Mouse (Mus musculus) layer of hippocampus, adult 8-10 months (tissue): ENCODE measurements at regions not wholly inside any gene's neighbourhood (a gene's known extent, or its start where the extent isn't known, plus 50 kb on each side); places are given as distances from the start of the nearest gene placed in this dataset.

Experiments used
- DNase-seq, 2 experiments: peaks; one replicate each; pipeline ENCODE4 v3.0.0; 2022; ENCODE audit warnings: low spot score in 2 of 2

GRCm38 (mm10) chr12:7192591-7192990, 784.9 kb upstream of the Apob start:
- DNase-seq = no peak

- DNase-seq = no peak
These were observed 779.4 kb upstream of the Apob start for GRCm38 (mm10) chr12:7198098-7198497.

- DNase-seq = no peak
These were observed 776.6 kb upstream of the Apob start for GRCm38 (mm10) chr12:7200879-7201278.

GRCm38 (mm10) chr12:7215686-7216085, 761.8 kb upstream of the Apob start:
- DNase-seq = peak; percentile 18 to 21

- no peak for DNase-seq
These were observed 759.9 kb upstream of the Apob start for GRCm38 (mm10) chr12:7217499-7217898.

GRCm38 (mm10) chr12:7228124-7228523, 749.3 kb upstream of the Apob start:
- peak in 1 of 2 experiments; percentile 13 for DNase-seq

GRCm38 (mm10) chr12:7228541-7229225, 748.8 kb upstream of the Apob start:
- DNase-seq = peak in 1 of 2 experiments; percentile 3

- DNase-seq = no peak
These were observed 727.1 kb upstream of the Apob start for GRCm38 (mm10) chr12:7250324-7250723.

GRCm38 (mm10) chr12:7270587-7270986, 706.9 kb upstream of the Apob start:
- no peak for DNase-seq

GRCm38 (mm10) chr12:7284354-7285036, 693.0 kb upstream of the Apob start:
- DNase-seq = no peak

GRCm38 (mm10) chr12:7291557-7291956, 685.9 kb upstream of the Apob start:
- DNase-seq = no peak

GRCm38 (mm10) chr12:7297026-7297425, 680.4 kb upstream of the Apob start:
- DNase-seq = no peak

- no peak for DNase-seq
These were observed 656.0 kb upstream of the Apob start for GRCm38 (mm10) chr12:7321453-7321852.

GRCm38 (mm10) chr12:7328620-7329019, 648.8 kb upstream of the Apob start:
- peak; percentile 26 to 61 for DNase-seq
